Mouse (Mus musculus) stomach, embryonic 15.5 days (tissue): ENCODE measurements at regions not wholly inside any gene's neighbourhood (a gene's known extent, or its start where the extent isn't known, plus 50 kb on each side); places are given as distances from the start of the nearest gene placed in this dataset.

Experiments
- ATAC-seq: fragments of 200-750 bp; cut with Nextera tagmentation; 2 replicates; pipeline ENCODE4 v1.8.0; 2017; ENCODE audit warnings: low read depth, moderate number of reproducible peaks, moderate TSS enrichment; ENCODE audit not compliant: insufficient read depth, low FRiP score
- H3K27ac ChIP-seq: fragments of 300-500 bp; sonication (generic); 2 replicates; pipeline ENCODE4 v1.5.1; 2015; ENCODE audit warnings: mild to moderate bottlenecking, inconsistent platforms
- H3K27me3 ChIP-seq: fragments of 300-500 bp; sonication (generic); replicated peaks from 2 replicates; pipeline ENCODE4 v1.6.1; 2015; ENCODE audit warnings: inconsistent platforms
- H3K36me3 ChIP-seq: fragments of 300-500 bp; sonication (generic); 2 replicates; pipeline ENCODE4 v1.6.1; 2015; ENCODE audit warnings: inconsistent platforms
- H3K4me1 ChIP-seq: fragments of 300-500 bp; sonication (generic); 2 replicates; pipeline ENCODE4 v1.6.1; 2015; ENCODE audit warnings: inconsistent platforms
- H3K4me2 ChIP-seq: fragments of 300-500 bp; sonication (generic); 2 replicates; pipeline ENCODE4 v1.6.1; 2015; ENCODE audit warnings: mild to moderate bottlenecking, inconsistent platforms
- H3K4me3 ChIP-seq: fragments of 300-500 bp; sonication (generic); replicated peaks from 2 replicates; pipeline ENCODE4 v1.5.1; 2015; ENCODE audit warnings: inconsistent platforms
- H3K9ac ChIP-seq: fragments of 300-500 bp; sonication (generic); 2 replicates; pipeline ENCODE4 v1.6.1; 2015; ENCODE audit warnings: inconsistent platforms
- H3K9me3 ChIP-seq: fragments of 300-500 bp; sonication (generic); 2 replicates; pipeline ENCODE4 v1.6.1; 2016; ENCODE audit warnings: inconsistent platforms
- WGBS: fragments of 180-500 bp; shearing (Covaris S2); methylation state at CpG from one replicate; pipeline ENCODE4 v1.1.7; 2015; 5-methylcytosine and 5-hydroxymethylcytosine counted together

DNA sequence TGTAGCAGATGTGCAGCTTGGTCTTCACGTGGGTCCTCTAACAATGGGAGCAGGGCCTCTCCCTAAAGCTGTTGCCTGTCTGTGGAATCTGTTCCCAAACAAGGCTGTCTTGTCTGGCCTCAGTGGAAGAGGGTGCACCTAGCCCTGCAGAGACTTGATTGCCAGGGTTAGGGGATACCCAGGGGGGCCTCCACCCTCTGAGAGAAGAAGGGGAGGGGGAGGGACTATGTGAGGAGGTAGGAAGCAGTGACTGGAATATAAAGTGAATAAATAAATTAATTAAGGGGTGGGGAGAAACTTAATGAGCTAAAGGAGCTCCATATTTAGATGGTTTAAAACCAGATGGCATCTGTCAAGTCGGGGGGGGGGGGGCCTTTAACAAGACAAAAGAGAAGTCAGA is 185.9 kb upstream of the Far2 start:
- Histone ChIP-seq H3K4me2 (no peak overlapping the region), H3K4me1 (no peaks in the 10 kb centered on the region), H3K27me3 (no peaks in the 10 kb centered on the region), H3K9me3 (no peaks in the 10 kb centered on the region), H3K27ac (no peak overlapping the region), H3K4me3 (no peak overlapping the region), H3K36me3 (no peaks in the 10 kb centered on the region), H3K9ac (no peak overlapping the region)
- ATAC-seq, result no peak
- WGBS, result 50% methylated on average over 2 of the region's 2 CpGs

DNA sequence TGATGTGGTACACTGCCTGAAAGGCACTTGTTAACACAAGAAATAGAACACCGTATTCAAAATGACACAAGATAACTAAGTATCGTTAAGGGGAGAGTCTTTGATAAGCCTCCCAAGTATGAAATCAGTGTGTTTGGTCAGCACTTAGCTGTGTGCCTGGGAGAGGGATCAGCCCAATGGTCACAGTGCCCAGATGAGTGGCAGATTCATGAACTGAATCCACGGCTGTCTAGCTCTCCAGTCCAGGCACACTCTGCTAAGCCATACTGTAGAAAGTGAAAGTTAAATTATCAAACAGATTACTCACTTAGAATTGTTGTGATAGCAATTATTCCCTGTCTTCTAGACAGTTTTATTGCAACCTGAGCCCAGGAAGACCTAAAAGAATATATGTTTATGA is 176.0 kb upstream of the Far2 start:
- Histone ChIP-seq H3K4me2 (no peak overlapping the region), H3K36me3 (no peaks in the 10 kb centered on the region), H3K4me1 (no peaks in the 10 kb centered on the region), H3K9me3 (no peaks in the 10 kb centered on the region), H3K27me3 (no peaks in the 10 kb centered on the region), H3K9ac (no peak overlapping the region), H3K4me3 (no peak overlapping the region), H3K27ac (no peak overlapping the region)
- 63% methylated on average over 3 of the region's 3 CpGs for WGBS
- no peak for ATAC-seq

DNA sequence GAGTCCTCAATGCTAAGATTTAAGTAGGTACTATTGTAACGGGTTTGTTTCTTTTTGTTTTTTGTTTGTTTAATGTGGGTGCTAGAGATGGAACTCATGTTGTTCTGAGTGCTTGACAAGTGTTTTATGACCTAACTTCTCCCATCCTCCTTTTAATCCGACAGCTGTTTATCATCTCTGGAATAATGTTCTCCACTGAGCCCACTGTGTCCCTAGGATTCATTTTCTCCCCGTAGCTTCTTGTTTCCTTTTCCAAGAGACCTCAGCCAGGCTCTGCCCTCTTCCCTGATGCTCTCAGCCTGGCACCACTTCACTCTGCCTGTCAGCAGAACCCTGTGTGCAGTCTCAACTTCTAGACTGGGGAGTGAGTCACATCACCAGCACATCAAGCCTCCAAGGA is 173.9 kb upstream of the Far2 start:
- no peak for ATAC-seq

DNA sequence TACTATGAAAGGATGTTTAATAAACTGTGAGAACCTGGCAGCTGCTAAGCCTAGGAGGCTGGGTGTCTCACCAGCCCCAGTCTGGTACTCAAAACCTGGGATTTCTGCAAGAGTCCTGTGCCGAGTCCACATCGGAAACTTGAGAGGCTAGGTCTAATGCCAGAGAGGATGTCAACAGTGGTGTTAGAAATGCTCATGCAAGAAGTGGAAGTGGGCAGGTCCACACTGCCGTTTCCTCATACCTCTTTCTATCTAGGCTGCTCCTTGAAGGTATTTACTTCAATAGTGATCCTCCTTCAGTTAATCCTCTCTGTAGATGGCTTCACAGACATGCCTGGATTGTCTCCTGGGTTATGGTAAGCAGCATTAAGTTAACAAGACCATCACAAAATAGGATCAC is 168.6 kb upstream of the Far2 start:
- no peak overlapping the region for H3K9ac ChIP-seq
- no peaks in the 10 kb centered on the region for H3K4me1 ChIP-seq
- no peak overlapping the region for H3K4me2 ChIP-seq
- H3K36me3 ChIP-seq, result no peaks in the 10 kb centered on the region
- no peaks in the 10 kb centered on the region for H3K27me3 ChIP-seq
- 70% methylated on average over 3 of the region's 3 CpGs for WGBS
- no peaks in the 10 kb centered on the region for H3K9me3 ChIP-seq
- no peak overlapping the region for H3K27ac ChIP-seq
- H3K4me3 ChIP-seq, result no peak overlapping the region
- no peak for ATAC-seq

More for the DNA sequence above, 173.9 kb upstream of the Far2 start:
- Histone ChIP-seq H3K4me3 (no peak overlapping the region), H3K9ac (no peak overlapping the region), H3K36me3 (no peaks in the 10 kb centered on the region), H3K27me3 (no peaks in the 10 kb centered on the region), H3K4me2 (no peak overlapping the region), H3K27ac (no peak overlapping the region), H3K9me3 (no peaks in the 10 kb centered on the region), H3K4me1 (no peaks in the 10 kb centered on the region)
- 45% methylated on average over 3 of the region's 3 CpGs for WGBS

DNA sequence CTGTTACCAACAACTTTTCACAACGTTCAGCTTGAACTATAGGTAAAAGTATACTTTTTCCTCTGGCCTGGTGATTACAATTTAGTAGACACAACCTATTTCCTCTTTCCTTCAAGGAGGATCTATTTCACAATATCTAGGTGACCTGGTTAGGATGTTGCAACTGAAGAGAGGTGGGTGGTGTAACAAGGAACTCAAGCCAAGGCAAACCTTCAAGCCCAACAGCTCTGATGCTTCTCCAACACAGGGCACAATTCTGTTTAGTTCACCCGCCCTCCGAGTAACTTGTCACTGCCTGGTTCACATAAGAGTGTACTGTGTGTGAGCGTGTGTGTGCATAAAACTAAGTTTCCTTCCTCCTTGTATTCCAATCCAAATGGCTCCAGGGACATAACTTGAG is 161.2 kb upstream of the Far2 start:
- 83% methylated on average over 4 of the region's 4 CpGs for WGBS
- Histone ChIP-seq H3K9ac (no peak overlapping the region), H3K9me3 (no peaks in the 10 kb centered on the region), H3K4me3 (no peak overlapping the region), H3K4me1 (no peaks in the 10 kb centered on the region), H3K27me3 (no peaks in the 10 kb centered on the region), H3K4me2 (no peak overlapping the region), H3K36me3 (no peaks in the 10 kb centered on the region), H3K27ac (no peak overlapping the region)
- no peak for ATAC-seq

DNA sequence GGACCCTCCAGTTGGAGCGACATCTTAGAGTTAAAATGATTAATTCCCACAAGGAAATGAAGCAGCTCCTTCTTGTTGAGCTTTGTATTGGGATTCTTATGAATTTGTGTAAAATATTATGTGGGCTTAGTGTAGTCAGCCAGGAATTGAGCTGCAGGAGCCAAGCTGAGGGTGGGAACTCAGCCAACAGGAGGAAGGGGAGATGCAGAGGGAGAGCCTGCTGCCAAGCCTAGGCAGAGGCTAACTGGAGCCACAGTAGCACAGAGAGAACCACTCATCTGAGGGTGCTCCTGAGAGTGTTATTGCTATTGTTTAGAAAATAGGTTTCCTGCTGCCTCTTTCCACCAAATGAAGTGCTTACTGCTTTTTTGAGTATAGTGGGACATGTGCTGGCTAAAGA is 127.4 kb upstream of the Far2 start:
- ATAC-seq, result no peak
- H3K27ac ChIP-seq, result no peak overlapping the region
- no peak overlapping the region for H3K4me3 ChIP-seq
- H3K9me3 ChIP-seq, result no peaks in the 10 kb centered on the region
- H3K4me1 ChIP-seq, result no peaks in the 10 kb centered on the region
- no peaks in the 10 kb centered on the region for H3K36me3 ChIP-seq
- WGBS, result 35% methylated on average over 1 of the region's 1 CpGs
- no peak overlapping the region for H3K9ac ChIP-seq
- no peak overlapping the region for H3K4me2 ChIP-seq
- no peaks in the 10 kb centered on the region for H3K27me3 ChIP-seq

DNA sequence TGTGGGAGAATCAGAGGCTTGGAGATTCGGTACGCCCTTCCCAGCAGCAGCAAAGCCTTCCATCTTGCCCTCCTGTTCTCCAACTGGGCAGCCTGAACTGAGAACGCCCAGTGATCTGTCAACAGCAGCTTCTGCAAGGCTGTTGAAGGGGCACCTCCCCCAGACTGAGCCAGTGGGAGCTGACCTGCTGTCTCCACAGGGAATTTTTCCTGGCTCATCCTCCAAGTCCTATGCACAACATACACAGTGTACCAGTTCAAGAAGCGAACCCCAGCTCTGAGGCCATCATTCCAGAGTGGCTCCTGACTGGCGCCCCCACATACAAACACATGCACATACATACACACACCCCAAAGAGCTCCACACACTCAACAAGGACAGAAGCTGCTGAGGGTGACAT is 126.0 kb upstream of the Far2 start:
- Histone ChIP-seq H3K4me1 (no peaks in the 10 kb centered on the region), H3K27ac (no peak overlapping the region), H3K36me3 (no peaks in the 10 kb centered on the region), H3K27me3 (no peaks in the 10 kb centered on the region), H3K9ac (no peak overlapping the region), H3K9me3 (no peaks in the 10 kb centered on the region), H3K4me2 (no peak overlapping the region), H3K4me3 (no peak overlapping the region)
- 74% methylated on average over 5 of the region's 5 CpGs for WGBS
- ATAC-seq, result no peak

DNA sequence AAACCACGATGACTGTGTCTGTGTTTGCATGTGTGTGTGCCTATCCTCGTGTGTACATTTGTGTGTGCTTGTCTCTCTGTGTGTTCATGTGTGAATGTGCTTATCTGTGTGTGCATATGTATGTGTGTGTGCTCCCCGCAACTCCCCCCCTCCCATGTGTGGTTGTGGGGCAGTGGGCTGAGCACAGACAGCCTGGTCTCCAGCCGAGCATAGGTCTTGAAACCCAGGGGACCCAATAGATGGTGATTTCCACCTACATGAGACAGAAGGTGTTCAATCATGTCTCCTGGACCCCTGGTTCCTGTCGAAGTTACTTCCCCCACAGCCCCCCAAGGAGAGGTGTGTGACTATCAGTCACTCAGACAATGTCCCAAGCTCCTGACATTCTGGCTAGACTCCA is 124.6 kb upstream of the Far2 start:
- no peaks in the 10 kb centered on the region for H3K36me3 ChIP-seq
- no peak overlapping the region for H3K9ac ChIP-seq
- no peak for ATAC-seq
- no peak overlapping the region for H3K4me3 ChIP-seq
- H3K27ac ChIP-seq, result no peak overlapping the region
- H3K27me3 ChIP-seq, result no peaks in the 10 kb centered on the region
- WGBS, result 76% methylated on average over 5 of the region's 5 CpGs
- H3K9me3 ChIP-seq, result no peaks in the 10 kb centered on the region
- H3K4me1 ChIP-seq, result no peaks in the 10 kb centered on the region
- no peak overlapping the region for H3K4me2 ChIP-seq

DNA sequence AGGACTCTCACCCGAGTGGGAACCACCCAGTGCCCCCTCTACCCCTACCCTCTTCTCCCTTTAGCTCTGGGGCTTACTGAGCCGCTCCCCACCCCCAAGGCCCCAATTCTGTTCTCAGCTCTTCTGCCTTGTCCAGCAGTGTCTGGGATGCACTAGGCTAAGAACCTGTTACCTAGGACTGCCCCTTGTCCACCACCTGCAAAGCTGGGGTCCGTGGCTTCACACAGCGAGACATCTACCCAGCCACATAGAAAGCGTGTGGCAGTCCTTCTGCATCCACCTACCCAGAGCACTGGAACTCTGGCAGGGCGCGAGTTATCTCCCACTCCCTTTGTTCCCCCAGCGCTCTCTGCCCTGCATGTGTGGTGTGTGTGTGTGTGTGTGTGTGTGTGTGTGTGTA is 123.8 kb upstream of the Far2 start:
- Histone ChIP-seq H3K4me1 (no peaks in the 10 kb centered on the region), H3K27me3 (no peaks in the 10 kb centered on the region), H3K4me3 (no peak overlapping the region), H3K27ac (no peak overlapping the region), H3K4me2 (no peak overlapping the region), H3K36me3 (no peaks in the 10 kb centered on the region), H3K9ac (no peak overlapping the region), H3K9me3 (no peaks in the 10 kb centered on the region)
- ATAC-seq, result no peak
- WGBS, result 92% methylated on average over 8 of the region's 8 CpGs

DNA sequence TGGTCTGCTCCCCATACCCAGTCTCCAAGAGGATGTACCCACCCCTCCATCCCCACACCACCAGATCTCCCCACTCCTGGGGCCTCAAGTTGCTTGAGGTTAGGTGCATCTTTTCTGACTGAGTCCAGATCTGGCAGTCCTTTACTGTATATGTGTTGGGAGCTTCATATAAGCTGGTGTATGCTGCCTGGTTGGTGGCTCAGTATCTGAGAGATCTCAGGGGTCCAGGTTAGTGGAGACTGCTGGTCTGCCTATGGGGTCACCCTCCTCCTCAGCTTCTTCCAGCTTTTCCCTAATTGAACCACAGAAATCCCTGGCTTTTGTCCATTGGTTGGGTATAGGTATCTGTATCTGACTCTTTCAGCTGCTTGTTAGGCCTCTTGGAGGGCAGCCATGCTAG is 118.1 kb upstream of the Far2 start:
- H3K4me2 ChIP-seq, result no peak overlapping the region
- no peaks in the 10 kb centered on the region for H3K9me3 ChIP-seq
- no peaks in the 10 kb centered on the region for H3K4me1 ChIP-seq
- no peaks in the 10 kb centered on the region for H3K27me3 ChIP-seq
- ATAC-seq, result no peak
- H3K27ac ChIP-seq, result no peak overlapping the region
- H3K9ac ChIP-seq, result no peak overlapping the region
- no peaks in the 10 kb centered on the region for H3K36me3 ChIP-seq
- H3K4me3 ChIP-seq, result no peak overlapping the region

DNA sequence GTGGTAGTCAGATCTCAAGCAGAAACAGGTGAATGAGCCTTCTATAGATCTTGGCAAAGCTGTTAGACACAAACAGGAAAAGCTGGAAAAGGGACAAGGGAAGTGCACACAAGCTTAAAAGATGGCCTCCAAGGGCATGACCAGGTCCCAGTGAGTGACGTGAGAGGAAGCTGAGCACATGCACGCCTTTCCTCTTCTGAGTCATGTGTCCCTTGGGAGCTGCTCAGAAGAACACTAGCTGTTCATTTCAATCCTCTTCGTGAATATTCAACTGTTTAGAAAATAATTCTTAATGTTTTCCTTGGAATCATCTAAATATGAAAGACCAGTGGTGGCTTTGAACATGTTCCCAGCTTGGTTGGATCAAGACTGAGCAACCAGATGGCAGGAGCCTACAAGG is 103.0 kb upstream of the Far2 start:
- Histone ChIP-seq H3K27me3 (no peaks in the 10 kb centered on the region), H3K4me1 (no peaks in the 10 kb centered on the region), H3K36me3 (no peaks in the 10 kb centered on the region), H3K9me3 (no peaks in the 10 kb centered on the region), H3K9ac (no peak overlapping the region), H3K4me2 (no peak overlapping the region), H3K4me3 (no peak overlapping the region), H3K27ac (no peak overlapping the region)
- ATAC-seq, result no peak
- WGBS, result 63% methylated on average over 3 of the region's 3 CpGs

DNA sequence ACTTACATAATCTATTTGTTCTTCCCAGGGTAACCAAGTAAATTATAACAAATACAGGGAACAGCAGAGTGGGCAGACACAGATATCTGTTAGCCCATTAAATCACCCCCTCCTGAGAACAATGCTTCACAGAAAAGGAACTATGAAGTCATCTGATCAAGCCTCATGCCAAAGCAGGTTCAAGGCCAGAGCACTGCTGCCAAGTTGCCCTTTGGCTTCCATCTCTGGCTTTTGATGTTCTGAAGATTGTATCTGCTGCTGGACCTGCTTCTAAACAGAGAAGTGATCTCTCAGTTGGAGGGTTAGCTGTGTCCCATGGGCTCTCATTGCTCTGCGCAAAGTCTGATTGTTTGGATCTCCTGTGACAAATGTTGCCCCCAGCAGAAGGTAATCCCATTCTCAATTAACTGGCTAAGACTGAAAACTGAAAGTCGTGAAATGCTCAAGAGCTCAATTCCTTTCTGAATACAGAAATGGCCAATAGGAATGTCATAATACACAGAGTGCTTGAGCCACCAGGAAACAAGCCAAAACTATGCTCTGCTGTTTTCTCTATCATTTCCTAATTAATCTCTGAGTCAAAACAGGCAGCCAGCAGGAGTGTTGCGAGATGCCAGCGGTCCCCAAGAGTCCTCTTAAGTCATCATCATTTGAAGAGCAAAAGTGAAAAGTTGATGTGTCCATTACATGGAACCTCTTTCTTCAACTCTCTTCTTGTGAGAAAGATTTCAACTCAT is 102.0 kb upstream of the Far2 start:
- Histone ChIP-seq H3K4me1 (no peaks in the 10 kb centered on the region), H3K9me3 (no peaks in the 10 kb centered on the region), H3K27me3 (no peaks in the 10 kb centered on the region), H3K4me3 (no peak overlapping the region), H3K9ac (no peak overlapping the region), H3K36me3 (no peaks in the 10 kb centered on the region), H3K4me2 (no peak overlapping the region), H3K27ac (no peak overlapping the region)
- 64% methylated on average over 4 of the region's 4 CpGs for WGBS
- ATAC-seq, result no peak

DNA sequence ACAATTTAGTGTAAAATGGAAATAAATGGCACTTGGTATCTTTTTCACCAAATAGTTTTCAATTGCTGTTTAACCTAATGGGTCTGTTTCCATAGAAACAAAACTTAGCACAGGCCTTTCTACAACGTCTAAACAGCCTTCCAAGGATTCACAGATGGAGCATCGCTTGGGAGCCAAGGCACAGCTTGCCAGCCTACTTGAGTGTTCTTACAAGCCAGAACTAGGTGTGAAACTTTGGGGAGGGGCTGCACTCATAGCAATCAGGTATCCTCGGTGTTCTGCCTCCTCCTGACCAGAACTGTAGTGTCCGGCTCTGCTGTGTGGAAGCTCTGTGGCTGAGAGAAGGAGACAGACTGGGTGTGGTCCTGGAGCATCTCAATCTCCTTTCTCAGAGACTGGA is 99.1 kb upstream of the Far2 start:
- Histone ChIP-seq H3K4me1 (no peaks in the 10 kb centered on the region), H3K27me3 (no peaks in the 10 kb centered on the region), H3K9ac (no peak overlapping the region), H3K9me3 (no peaks in the 10 kb centered on the region), H3K4me2 (no peak overlapping the region), H3K36me3 (no peaks in the 10 kb centered on the region), H3K4me3 (no peak overlapping the region), H3K27ac (no peak overlapping the region)
- 73% methylated on average over 4 of the region's 4 CpGs for WGBS
- no peak for ATAC-seq
